Mouse (Mus musculus) small intestine, adult 2 months (tissue): Measurements from ENCODE around the gene Scn4a. TPM values are rescaled to one million over a fixed set of nuclear protein-coding genes. Genes with fewer than 3 reads are reported as not detected.

Experiments used
- H3K27ac ChIP-seq: fragments of 200-500 bp; 2 replicates; pipeline ENCODE4 v1.5.1; 2012; ENCODE audit warnings: low read depth, low read length, control low read depth, inconsistent platforms; ENCODE audit not compliant: insufficient read depth
- H3K27me3 ChIP-seq: fragments of 200-500 bp; 2 replicates; pipeline ENCODE4 v1.6.1; 2012; ENCODE audit warnings: mild to moderate bottlenecking, moderate library complexity, low read length, inconsistent platforms; ENCODE audit not compliant: control insufficient read depth, insufficient read depth
- H3K36me3 ChIP-seq: fragments of 200-500 bp; 2 replicates; pipeline ENCODE4 v1.6.1; 2012; ENCODE audit warnings: mild to moderate bottlenecking, low read length, control low read depth, inconsistent platforms; ENCODE audit not compliant: control insufficient read depth, insufficient read depth
- H3K4me1 ChIP-seq: fragments of 200-500 bp; 2 replicates; pipeline ENCODE4 v1.6.1; 2012; ENCODE audit warnings: low read length, inconsistent platforms, mixed read lengths; ENCODE audit not compliant: control insufficient read depth, insufficient read depth, insufficient read length
- H3K4me3 ChIP-seq: fragments of 200-500 bp; 2 replicates; pipeline ENCODE4 v1.5.1; 2012; ENCODE audit warnings: low read depth, mild to moderate bottlenecking, control low read depth, inconsistent platforms, low read length, moderate library complexity
- CTCF ChIP-seq: fragments of 200-500 bp; IDR thresholded peaks from 2 replicates; pipeline ENCODE4 v1.5.1; 2012; ENCODE audit warnings: low read depth, mild to moderate bottlenecking, control low read depth, inconsistent platforms, low read length, moderate library complexity, mixed read lengths; ENCODE audit not compliant: insufficient replicate concordance, insufficient read length; ENCODE audit errors: extremely low read depth
- POLR2A ChIP-seq: fragments of 200-500 bp; IDR thresholded peaks from 2 replicates; pipeline ENCODE4 v1.6.1; 2012; ENCODE audit warnings: low read depth, mild to moderate bottlenecking, control low read depth, inconsistent platforms, low read length, moderate library complexity
- WGBS: fragments of 180-500 bp; shearing (Covaris S2); methylation state at CpG from one replicate; pipeline ENCODE4 v1.1.7; 2018; 5-methylcytosine and 5-hydroxymethylcytosine counted together
- polyA plus RNA-seq: library from polyadenylated mRNA; depleted of rRNA; stranded (reverse); fragments of >200 nt; gene quantifications from 2 replicates; pipeline ENCODE4 v1.2.3, GENCODE M21; 2012

Gene Scn4a
- polyA plus RNA-seq, 1 experiment = 0.23 TPM

DNA sequence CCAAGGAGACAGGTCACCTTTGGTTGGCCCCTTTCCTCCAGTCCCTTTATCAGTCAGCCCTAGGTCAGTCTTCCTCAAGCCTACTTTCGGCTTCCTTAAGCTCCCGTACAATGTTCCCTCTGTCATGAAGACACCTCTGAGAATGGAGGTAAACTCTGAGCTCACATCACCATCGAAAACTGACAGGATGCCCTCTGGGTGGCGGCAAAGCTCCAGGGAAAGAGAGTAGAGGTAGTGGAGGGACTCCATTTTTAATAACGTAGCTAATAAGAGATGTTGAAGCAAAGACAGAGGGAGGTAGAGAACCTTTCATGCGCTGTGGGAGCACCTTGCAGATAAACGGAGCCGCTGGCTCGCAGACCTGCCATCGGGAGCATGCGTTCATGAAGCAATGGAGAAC lies 27.9 kb upstream of the Scn4a start:
- 89% methylated on average over 11 of the region's 11 CpGs for WGBS
- H3K36me3 ChIP-seq = no peaks in the 10 kb centered on the region
- H3K27me3 ChIP-seq = no peaks in the 10 kb centered on the region
- H3K4me1 ChIP-seq = no peaks in the 10 kb centered on the region; the same call in 1 of the 2 replicates
- H3K4me3 ChIP-seq = no peak overlapping the region
- no peak overlapping the region for H3K27ac ChIP-seq
- TF ChIP-seq POLR2A (no peak), CTCF (peak; percentile 10; the same call in 1 of the 2 replicates)

DNA sequence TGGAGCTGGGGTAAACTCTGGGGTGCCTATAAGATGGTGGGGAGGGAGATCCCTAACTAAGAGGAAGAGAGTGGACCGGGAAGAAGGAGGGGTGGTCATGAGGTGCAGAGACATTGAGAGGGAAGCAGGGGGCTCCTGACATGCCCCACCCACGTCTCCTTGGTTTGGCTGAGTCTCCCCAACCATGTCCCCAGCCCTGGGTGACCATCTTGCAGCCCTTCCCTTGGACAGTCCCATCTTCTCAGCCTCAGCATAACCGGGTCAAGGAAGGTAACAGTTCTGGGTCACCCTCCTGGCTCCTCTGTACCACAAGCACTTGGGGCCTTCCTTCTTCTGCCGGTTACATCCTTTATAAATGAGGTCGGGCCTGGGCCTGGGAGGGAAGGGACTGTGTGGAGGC lies 21.9 kb upstream of the Scn4a start:
- no peak overlapping the region for H3K4me3 ChIP-seq
- H3K27ac ChIP-seq = no peak overlapping the region
- H3K27me3 ChIP-seq = no peaks in the 10 kb centered on the region
- H3K36me3 ChIP-seq = no peaks in the 10 kb centered on the region
- peaks cover 2% of the 10 kb centered on the region; the same call in 1 of the 2 replicates for H3K4me1 ChIP-seq
- TF ChIP-seq CTCF = no peak
- no peak for TF ChIP-seq POLR2A
- 70% methylated on average over 5 of the region's 5 CpGs for WGBS

DNA sequence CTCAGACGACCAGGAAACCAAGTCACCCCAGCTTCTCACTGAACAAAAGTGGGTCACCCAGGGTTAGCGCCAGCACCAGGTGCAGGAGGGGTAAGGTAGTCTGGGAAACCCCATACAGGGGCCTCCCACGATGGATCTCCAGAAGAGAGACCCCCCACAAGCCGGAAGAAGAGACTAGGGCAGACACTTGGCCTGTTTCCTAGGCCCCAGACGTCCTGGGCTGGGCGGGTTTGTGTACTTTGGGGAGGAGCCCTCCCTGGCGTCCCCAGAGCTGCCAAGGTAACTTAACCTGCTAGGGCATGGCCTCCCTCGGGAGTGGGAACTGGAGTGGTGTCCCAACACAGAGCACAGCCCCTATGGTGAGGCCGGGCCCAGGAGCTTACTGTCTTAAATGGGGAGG lies 21.5 kb upstream of the Scn4a start:
- Histone ChIP-seq H3K36me3 (no peaks in the 10 kb centered on the region), H3K4me3 (no peak overlapping the region), H3K4me1 (peaks cover 2% of the 10 kb centered on the region; the same call in 1 of the 2 replicates), H3K27ac (no peak overlapping the region), H3K27me3 (no peaks in the 10 kb centered on the region)
- TF ChIP-seq POLR2A = no peak
- no peak for TF ChIP-seq CTCF
- WGBS = 22% methylated on average over 9 of the region's 9 CpGs

DNA sequence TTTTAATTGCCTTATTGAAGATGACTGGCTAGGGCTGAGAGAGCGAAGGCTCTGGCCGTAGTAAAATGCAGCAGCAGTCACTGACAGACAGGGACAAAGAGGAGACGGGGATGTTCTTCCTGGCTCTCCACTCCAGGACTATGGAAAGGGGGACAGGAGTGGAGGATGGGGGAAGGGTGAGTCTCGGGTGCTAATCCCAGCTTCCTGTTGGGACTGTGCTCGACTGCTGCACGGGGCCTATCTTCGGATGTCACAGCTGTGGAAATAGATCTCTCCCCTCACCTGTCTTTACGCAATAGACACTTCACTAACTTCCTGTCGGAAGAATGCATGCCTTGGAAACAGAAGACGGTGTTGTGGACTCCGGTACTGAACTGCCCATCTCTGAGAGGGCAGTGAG lies 20.9 kb upstream of the Scn4a start:
- no peak for TF ChIP-seq CTCF
- no peak for TF ChIP-seq POLR2A
- Histone ChIP-seq H3K4me3 (no peak overlapping the region), H3K27me3 (no peaks in the 10 kb centered on the region), H3K27ac (no peak overlapping the region), H3K36me3 (no peaks in the 10 kb centered on the region), H3K4me1 (peaks cover 2% of the 10 kb centered on the region; the same call in 1 of the 2 replicates)
- WGBS = 62% methylated on average over 11 of the region's 11 CpGs

DNA sequence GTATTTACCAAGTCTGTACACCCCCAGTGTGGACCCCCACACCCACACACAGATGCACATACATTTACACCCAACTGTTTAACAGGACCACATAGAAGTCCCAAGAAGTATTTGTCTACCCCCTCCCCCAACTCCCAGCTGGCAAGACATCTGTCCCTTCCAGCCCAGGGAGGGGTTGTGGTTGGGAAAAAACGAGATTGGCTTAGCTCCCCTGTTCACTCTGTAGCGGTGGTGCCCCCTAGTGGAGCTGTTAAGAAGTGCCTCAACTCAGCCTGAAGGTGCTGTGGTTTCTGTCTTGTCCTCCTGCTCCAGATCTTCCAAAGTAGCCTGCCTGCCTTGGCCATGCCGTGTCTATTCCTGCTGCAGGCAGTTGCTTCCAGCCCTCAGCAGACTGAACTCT lies 13.2 kb upstream of the Scn4a start:
- Histone ChIP-seq H3K4me3 (no peak overlapping the region), H3K36me3 (no peaks in the 10 kb centered on the region), H3K27me3 (no peaks in the 10 kb centered on the region), H3K4me1 (no peaks in the 10 kb centered on the region; the same call in 1 of the 2 replicates), H3K27ac (no peak overlapping the region)
- 10% methylated on average over 3 of the region's 3 CpGs for WGBS
- peak; percentile 83; the same call in 1 of the 2 replicates for TF ChIP-seq CTCF
- TF ChIP-seq POLR2A = no peak

DNA sequence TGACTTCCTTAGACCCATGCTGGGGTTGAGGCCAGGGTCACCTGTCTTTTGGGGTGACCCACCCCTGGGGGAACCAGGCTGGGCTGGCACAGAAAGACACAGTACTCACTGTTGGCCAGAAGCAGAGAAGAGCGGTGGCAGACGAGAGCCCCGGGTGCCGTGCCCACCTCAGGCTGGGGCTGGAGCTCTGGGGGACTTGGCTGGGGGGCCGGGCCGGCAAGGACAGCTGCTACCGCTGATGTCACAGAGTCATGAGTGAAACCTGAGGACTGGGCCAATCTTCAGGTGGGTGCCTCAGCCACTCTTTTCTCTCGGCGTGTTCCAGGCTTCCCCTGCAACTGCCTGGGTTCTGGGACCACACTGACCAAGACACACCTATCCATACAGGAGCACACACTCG lies 12.3 kb upstream of the Scn4a start, which contains the start of gene Prr29:
Prr29 (plus strand) TSS at position 107 of the 400 bp plus-strand sequence.
- no peak within 1 kb of the TSS for H3K27ac ChIP-seq
- WGBS = 57% methylated on average over 10 of the region's 10 CpGs

DNA sequence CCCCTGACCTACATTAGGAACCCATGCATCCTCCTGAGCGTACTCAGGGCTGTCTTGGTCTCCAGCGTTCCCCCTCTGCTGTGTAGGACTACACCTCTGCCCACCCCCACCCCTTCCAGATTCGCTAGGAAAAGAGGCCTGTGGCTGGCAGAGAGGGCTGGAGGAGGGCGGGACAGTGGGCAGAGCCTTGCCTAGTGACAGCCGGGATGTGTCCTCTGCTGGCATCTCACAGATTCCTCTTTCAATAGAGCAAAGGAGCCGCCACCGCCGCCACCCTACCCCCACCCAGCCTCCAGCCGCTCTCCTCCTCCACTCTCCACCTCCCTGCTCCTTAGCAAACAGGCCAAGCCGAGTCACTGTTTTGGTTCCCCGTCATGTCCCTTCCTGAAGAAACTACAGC lies 11.6 kb upstream of the Scn4a start:
- TF ChIP-seq CTCF (no peak), POLR2A (no peak)
- Histone ChIP-seq H3K4me3 (no peak overlapping the region), H3K4me1 (no peaks in the 10 kb centered on the region; the same call in 1 of the 2 replicates), H3K27ac (no peak overlapping the region), H3K36me3 (no peaks in the 10 kb centered on the region), H3K27me3 (no peaks in the 10 kb centered on the region)
- 26% methylated on average over 11 of the region's 11 CpGs for WGBS

More for the DNA sequence above, 12.3 kb upstream of the Scn4a start, which contains the start of gene Prr29:
- Histone ChIP-seq H3K36me3 (no peaks in the 10 kb centered on the region), H3K27me3 (no peaks in the 10 kb centered on the region), H3K4me1 (no peaks in the 10 kb centered on the region; the same call in 1 of the 2 replicates), H3K4me3 (no peak within 1 kb of the TSS)
- TF ChIP-seq CTCF (no peak), POLR2A (no peak)
